Mouse (Mus musculus): ENCODE data around the gene Ccser1.

Ccser1 gene

GRCm38 (mm10) chr6:61471371-61472152 is 291.4 kb downstream of the Ccser1 start:
- DNase-seq: no peak

- DNase-seq: no peak
Observed at GRCm38 (mm10) chr6:61485336-61485735, 305.2 kb downstream of the Ccser1 start.

- DNase-seq: no peak
Observed at GRCm38 (mm10) chr6:61491979-61492821, 312.1 kb downstream of the Ccser1 start.

GRCm38 (mm10) chr6:61493386-61493785 is 313.3 kb downstream of the Ccser1 start:
- no peak for DNase-seq

GRCm38 (mm10) chr6:61515310-61515709 is 335.2 kb downstream of the Ccser1 start:
- DNase-seq: no peak

- DNase-seq: no peak
Observed at GRCm38 (mm10) chr6:61521587-61521986, 341.5 kb downstream of the Ccser1 start.

- no peak for DNase-seq
Observed at GRCm38 (mm10) chr6:61522108-61522507, 342.0 kb downstream of the Ccser1 start.

GRCm38 (mm10) chr6:61523748-61524493 is 343.8 kb downstream of the Ccser1 start:
- no peak for DNase-seq

- no peak for DNase-seq
Observed at GRCm38 (mm10) chr6:61540732-61541131, 360.6 kb downstream of the Ccser1 start.

GRCm38 (mm10) chr6:61543459-61544044 is 363.4 kb downstream of the Ccser1 start:
- no peak for DNase-seq

GRCm38 (mm10) chr6:61567551-61567950 is 387.4 kb downstream of the Ccser1 start:
- no peak for DNase-seq

- DNase-seq: no peak
Observed at GRCm38 (mm10) chr6:61567967-61568366, 387.8 kb downstream of the Ccser1 start.

- no peak for DNase-seq
Observed at GRCm38 (mm10) chr6:61581696-61582095, 401.6 kb downstream of the Ccser1 start.

GRCm38 (mm10) chr6:61588999-61589398 is 408.9 kb downstream of the Ccser1 start:
- no peak for DNase-seq

- DNase-seq: no peak
Observed at GRCm38 (mm10) chr6:61601911-61602310, 421.8 kb downstream of the Ccser1 start.

GRCm38 (mm10) chr6:61614920-61615319 is 434.8 kb downstream of the Ccser1 start:
- DNase-seq: no peak

- no peak for DNase-seq
Observed at GRCm38 (mm10) chr6:61621707-61622106, 441.6 kb downstream of the Ccser1 start.

GRCm38 (mm10) chr6:61661414-61661813 is 481.3 kb downstream of the Ccser1 start:
- DNase-seq: no peak

GRCm38 (mm10) chr6:61664572-61664971 is 484.4 kb downstream of the Ccser1 start:
- no peak for DNase-seq

- DNase-seq: no peak
Observed at GRCm38 (mm10) chr6:61687002-61687401, 506.9 kb downstream of the Ccser1 start.

- DNase-seq: no peak
Observed at GRCm38 (mm10) chr6:61703003-61703402, 522.9 kb downstream of the Ccser1 start.

GRCm38 (mm10) chr6:61721220-61721619 is 541.1 kb downstream of the Ccser1 start:
- no peak for DNase-seq

GRCm38 (mm10) chr6:61729065-61729464 is 548.9 kb downstream of the Ccser1 start:
- no peak for DNase-seq
